Mouse (Mus musculus) megakaryocyte, embryonic 14.5 days (primary cell): ENCODE measurements around the gene Ereg.

Experiments
- FLI1 ChIP-seq: IDR thresholded peaks from 2 replicates; pipeline ENCODE4 v1.6.1; 2012; ENCODE audit warnings: low read length, inconsistent platforms, mixed read lengths
- GATA1 ChIP-seq: IDR thresholded peaks from 3 replicates; pipeline ENCODE4 v1.6.1; 2012; ENCODE audit warnings: mixed read lengths, low read length, inconsistent platforms, borderline replicate concordance

- no peak for TF ChIP-seq GATA1
- no peak for TF ChIP-seq FLI1
Measured at GRCm38 (mm10) chr5:91085291-91085690, 10.9 kb downstream of the Ereg start.
